Mouse (Mus musculus) heart, embryonic 14.5 days (tissue): Measurements from ENCODE around the gene Sp110. TPM values are rescaled to one million over a fixed set of nuclear protein-coding genes. Genes with fewer than 3 reads are reported as not detected.
"Not testable (repeated sequence)": the region's sequence is repeated elsewhere in the genome, so short reads cannot be mapped to it uniquely, and the experiment has no call there.

Experiments used
- ATAC-seq: fragments of 200-750 bp; cut with Nextera tagmentation; 2 replicates; pipeline ENCODE4 v1.8.0; 2017; ENCODE audit warnings: low read depth, moderate TSS enrichment; ENCODE audit not compliant: insufficient number of reproducible peaks, insufficient read depth, low FRiP score
- H3K27ac ChIP-seq, 2 experiments: fragments of 200-500 bp in 1 of 2; fragments of 300-500 bp in 1 of 2; sonication (generic) in 1 of 2; replicated peaks in 1 of 2; 2 replicates each; pipeline ENCODE4 v1.5.1; 2012 to 2014; ENCODE audit warnings: low read depth in 2 of 2, low read length in 2 of 2, control low read depth in 1 of 2, mild to moderate bottlenecking in 1 of 2, mixed read lengths in 1 of 2; ENCODE audit not compliant: control insufficient read depth in 1 of 2, insufficient read depth in 1 of 2
- H3K27me3 ChIP-seq: fragments of 300-500 bp; sonication (generic); 2 replicates; pipeline ENCODE4 v1.6.1; 2014; ENCODE audit warnings: mild to moderate bottlenecking, low read length, control low read depth; ENCODE audit not compliant: control insufficient read depth, insufficient read depth
- H3K36me3 ChIP-seq: fragments of 300-500 bp; sonication (generic); 2 replicates; pipeline ENCODE4 v1.6.1; 2014; ENCODE audit warnings: mild to moderate bottlenecking, control low read depth, low read length, mixed read lengths; ENCODE audit not compliant: control insufficient read depth, insufficient read depth
- H3K4me1 ChIP-seq, 2 experiments: fragments of 200-500 bp in 1 of 2; fragments of 300-500 bp in 1 of 2; sonication (generic) in 1 of 2; 2 replicates each; pipeline ENCODE4 v1.6.1; 2012 to 2014; ENCODE audit warnings: low read length in 2 of 2, control low read depth in 1 of 2, mixed read lengths in 1 of 2; ENCODE audit not compliant: control insufficient read depth in 2 of 2, insufficient read depth in 2 of 2
- H3K4me2 ChIP-seq: fragments of 300-500 bp; sonication (generic); 2 replicates; pipeline ENCODE4 v1.6.1; 2014; ENCODE audit warnings: mild to moderate bottlenecking, low read length
- H3K4me3 ChIP-seq, 2 experiments: fragments of 200-500 bp in 1 of 2; fragments of 300-500 bp in 1 of 2; sonication (generic) in 1 of 2; 2 replicates each; pipeline ENCODE4 v1.5.1; 2012 to 2014; ENCODE audit warnings: low read length in 2 of 2, mild to moderate bottlenecking in 2 of 2, control low read depth in 1 of 2, low read depth in 1 of 2, moderate library complexity in 1 of 2; ENCODE audit not compliant: control insufficient read depth in 1 of 2, insufficient read depth in 1 of 2
- H3K9ac ChIP-seq: fragments of 300-500 bp; sonication (generic); 2 replicates; pipeline ENCODE4 v1.6.1; 2014; ENCODE audit warnings: mild to moderate bottlenecking, low read length
- H3K9me3 ChIP-seq: fragments of 300-500 bp; sonication (generic); 2 replicates; pipeline ENCODE4 v1.6.1; 2016; ENCODE audit warnings: low read length, control low read depth; ENCODE audit not compliant: control insufficient read depth
- WGBS: fragments of 180-500 bp; shearing (Covaris S2); extraction: QIAGEN DNeasy Blood & Tissue Kit; methylation state at CpG from one replicate; pipeline ENCODE4 v1.1.7; 2014; 5-methylcytosine and 5-hydroxymethylcytosine counted together
- polyA plus RNA-seq: library from polyadenylated mRNA; unstranded; fragments of >200 nt; fragmentation: Nextera tagmentation; extraction: Ambion mirVana; gene quantifications from 2 replicates; pipeline ENCODE4 v1.2.1, GENCODE M21; 2014

Sp110 gene
- polyA plus RNA-seq, 1 experiment from 2014 or later = 2.1 TPM

DNA sequence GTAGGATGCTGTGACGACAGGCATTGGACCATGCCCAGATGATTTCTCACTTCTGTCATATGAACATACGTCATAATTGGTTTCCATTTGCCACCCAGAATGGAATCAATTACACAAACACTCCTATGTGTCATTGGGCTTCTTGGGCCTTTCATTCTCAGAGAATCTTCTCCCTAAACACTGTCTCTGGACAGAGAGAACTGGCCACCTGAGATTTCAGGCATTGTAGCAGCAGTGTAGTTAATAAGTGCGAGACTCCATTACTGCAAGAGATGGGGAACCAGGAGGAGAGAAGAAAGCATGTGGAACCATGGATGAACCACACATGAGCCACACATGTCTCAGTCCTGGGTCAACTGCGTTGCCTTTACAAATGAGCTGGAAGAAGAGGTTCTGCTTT lies 9.7 kb upstream of the Sp110 start:
- not testable (repeated sequence) for H3K27me3 ChIP-seq, H3K4me2 ChIP-seq, H3K27ac ChIP-seq, H3K36me3 ChIP-seq, H3K4me1 ChIP-seq, H3K4me3 ChIP-seq, H3K9me3 ChIP-seq, ATAC-seq, H3K9ac ChIP-seq
- WGBS = 78% methylated on average over 3 of the region's 4 CpGs

DNA sequence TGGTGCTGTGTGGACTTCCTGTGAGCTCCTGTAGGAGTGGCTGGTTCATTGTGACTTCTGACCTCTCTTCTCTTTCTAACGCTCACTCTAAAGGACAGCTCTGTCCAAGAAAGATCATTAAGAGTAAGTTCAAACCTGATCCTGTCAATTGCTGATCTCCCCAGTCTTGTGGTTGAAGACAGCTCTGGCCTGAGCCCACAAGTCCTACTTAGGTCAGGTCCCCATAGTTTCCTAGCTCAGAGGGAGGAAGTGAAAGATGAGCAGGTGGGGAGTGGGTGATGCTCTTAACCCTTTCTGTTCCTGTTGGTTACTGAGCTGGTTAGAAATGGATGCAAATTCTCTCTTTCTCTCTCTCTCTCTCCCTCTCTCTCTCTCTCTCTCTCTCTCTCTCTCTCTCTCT lies 5.7 kb upstream of the Sp110 start:
- H3K9me3 ChIP-seq, H3K4me2 ChIP-seq, H3K4me1 ChIP-seq, H3K27ac ChIP-seq, H3K36me3 ChIP-seq, H3K9ac ChIP-seq, ATAC-seq, H3K4me3 ChIP-seq, H3K27me3 ChIP-seq: not testable (repeated sequence)
- WGBS = no CpG with 5 or more reads among the region's 1 CpGs

DNA sequence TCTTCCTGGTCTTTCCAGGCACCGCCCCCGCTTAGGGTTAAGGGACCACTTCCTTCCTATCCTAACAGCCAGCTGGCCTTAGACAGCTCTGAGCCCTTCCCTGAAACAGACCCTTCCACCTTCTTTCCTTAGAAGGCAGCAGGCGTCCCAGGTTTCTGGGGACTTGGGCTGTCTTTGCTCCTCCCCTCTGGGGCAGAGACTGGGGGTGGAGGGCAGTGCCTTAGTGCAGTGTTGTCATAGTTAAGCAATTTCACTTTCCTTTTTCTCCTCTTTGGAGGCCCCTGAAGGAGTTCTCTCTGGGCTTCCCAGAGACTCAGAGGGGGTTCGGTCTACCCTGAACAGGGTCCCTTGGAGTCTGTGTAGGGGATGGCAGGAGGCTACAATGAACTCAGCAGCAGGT lies 2.2 kb upstream of the Sp110 start:
- H3K4me2 ChIP-seq = 0 out of 2 replicates have a peak overlapping the region, but pooled peaks have one; percentile 31
- 56% methylated on average over 4 of the region's 4 CpGs for WGBS
- H3K27ac ChIP-seq, H3K9ac ChIP-seq, H3K4me1 ChIP-seq, H3K9me3 ChIP-seq, ATAC-seq, H3K4me3 ChIP-seq, H3K36me3 ChIP-seq, H3K27me3 ChIP-seq: not testable (repeated sequence)

DNA sequence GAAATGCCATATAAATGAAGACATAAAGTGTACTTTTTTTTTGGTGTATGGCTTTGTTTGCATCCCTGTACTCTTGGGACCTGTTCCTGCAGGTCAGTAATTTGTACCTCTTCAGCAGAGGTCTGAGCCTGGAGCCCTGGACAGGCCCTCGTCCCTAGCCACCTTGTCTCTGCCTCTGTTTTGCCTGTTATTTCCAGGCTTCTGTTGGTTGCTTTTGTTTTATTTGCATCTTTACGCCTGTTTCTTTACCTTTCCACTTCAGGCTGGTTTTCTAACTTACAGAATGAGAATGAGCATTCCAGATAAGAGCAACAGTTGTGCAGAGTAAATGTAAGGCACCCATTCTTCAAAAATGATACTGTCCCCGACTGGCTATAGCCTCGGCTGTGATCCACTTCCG lies 1.5 kb upstream of the Sp110 start, which contains the start of gene Sp140:
TSS of gene Sp140 (plus strand) at position 301 of the 400 bp plus-strand sequence.
- WGBS = no CpG with 5 or more reads among the region's 5 CpGs
- 0 out of 2 replicates have a peak within 1 kb of the TSS, but pooled peaks have one; percentile 31 for H3K4me2 ChIP-seq
- not testable (repeated sequence) for H3K36me3 ChIP-seq, H3K27ac ChIP-seq, H3K9me3 ChIP-seq, H3K9ac ChIP-seq, H3K4me3 ChIP-seq, H3K27me3 ChIP-seq, H3K4me1 ChIP-seq, ATAC-seq

DNA sequence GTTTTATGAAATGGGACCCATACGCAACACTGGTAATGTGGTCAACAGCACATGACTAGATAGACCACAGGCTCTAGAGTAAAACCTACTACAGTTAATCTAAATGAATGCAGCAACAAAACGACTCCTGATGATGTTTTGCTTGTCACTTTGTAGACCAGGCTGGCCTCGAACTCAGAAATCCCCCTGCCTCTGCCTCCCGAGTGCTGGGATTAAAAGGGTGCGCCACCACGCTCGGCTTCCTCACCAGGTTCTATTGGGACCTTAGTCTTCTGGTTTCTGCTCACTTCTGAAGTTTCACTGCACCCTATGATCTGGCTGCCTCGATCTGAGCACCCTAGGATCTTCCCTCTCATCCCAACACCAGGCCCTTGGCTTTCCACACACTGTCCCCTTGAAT lies 6.1 kb downstream of the Sp110 start:
- H3K9me3 ChIP-seq, H3K27ac ChIP-seq, H3K4me3 ChIP-seq, H3K4me1 ChIP-seq, H3K4me2 ChIP-seq, ATAC-seq, H3K27me3 ChIP-seq, H3K36me3 ChIP-seq, H3K9ac ChIP-seq: not testable (repeated sequence)
- WGBS = 80% methylated on average over 8 of the region's 8 CpGs

DNA sequence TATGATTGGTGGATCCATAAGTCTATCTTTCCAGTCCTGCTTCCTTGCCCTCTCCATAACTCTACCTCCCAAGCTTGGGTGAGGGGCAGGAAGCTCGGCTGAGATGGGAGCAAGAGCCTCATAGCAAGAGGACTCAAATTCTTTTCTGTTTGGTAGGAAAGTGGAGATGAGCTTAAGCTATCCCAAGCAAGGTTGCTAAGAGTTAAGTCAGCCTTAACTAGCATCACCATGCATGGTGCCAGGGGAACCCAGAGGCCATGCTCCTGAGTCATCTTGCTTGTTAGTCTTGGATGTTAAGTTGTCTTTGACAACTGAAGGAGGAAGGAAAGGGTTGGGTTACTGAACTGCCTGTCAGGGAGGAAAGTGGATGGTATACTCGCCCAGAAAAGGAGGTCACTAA lies 9.9 kb downstream of the Sp110 start:
- WGBS = 50% methylated on average over 1 of the region's 2 CpGs
- not testable (repeated sequence) for ATAC-seq, H3K27me3 ChIP-seq

DNA sequence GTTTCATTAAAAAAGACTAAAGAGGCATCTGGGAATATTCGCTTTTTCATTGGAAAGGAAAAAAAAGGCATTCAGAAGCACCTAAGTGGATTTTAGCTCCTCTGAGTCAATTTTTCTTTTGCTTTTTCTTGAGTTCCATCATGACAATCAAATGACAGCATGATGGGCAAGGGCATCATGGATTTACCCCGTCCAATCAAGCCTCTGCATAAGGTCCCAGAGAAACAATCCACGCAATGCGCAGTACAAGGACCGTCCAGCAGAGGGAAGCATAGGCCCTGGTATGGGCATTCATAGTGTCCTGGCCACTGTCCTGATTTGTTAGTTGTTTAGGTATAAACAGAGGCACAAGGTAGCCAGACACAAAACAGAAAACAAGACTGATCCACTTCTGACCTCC lies 17.1 kb downstream of the Sp110 start:
- H3K27me3 ChIP-seq, H3K4me1 ChIP-seq, H3K36me3 ChIP-seq, H3K27ac ChIP-seq, H3K4me3 ChIP-seq, H3K9ac ChIP-seq, H3K4me2 ChIP-seq, H3K9me3 ChIP-seq, ATAC-seq: not testable (repeated sequence)
- 22% methylated on average over 5 of the region's 5 CpGs for WGBS

More for the DNA sequence above, 9.9 kb downstream of the Sp110 start:
- H3K36me3 ChIP-seq, H3K9ac ChIP-seq, H3K9me3 ChIP-seq, H3K4me2 ChIP-seq, H3K4me1 ChIP-seq, H3K4me3 ChIP-seq, H3K27ac ChIP-seq: not testable (repeated sequence)

DNA sequence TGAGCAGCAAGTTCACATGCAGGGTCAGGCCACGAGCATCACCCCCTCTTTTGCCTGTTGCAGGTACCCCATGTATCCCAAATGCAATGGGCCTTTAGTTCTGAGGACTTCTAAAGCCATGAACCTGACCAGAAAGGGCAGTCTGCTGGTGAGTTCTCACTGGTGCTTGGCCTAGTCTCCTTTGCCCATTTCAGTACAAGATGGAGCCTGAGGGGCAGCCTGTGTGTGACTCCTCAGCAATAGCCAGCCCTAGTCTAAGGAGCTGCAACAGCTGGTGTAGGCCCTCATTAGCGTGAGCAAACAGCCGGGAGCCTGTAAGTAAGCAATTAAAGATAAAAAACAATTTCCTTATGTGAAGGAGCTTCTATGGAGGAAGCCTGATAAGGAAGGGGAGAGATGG lies 18.0 kb downstream of the Sp110 start:
- H3K27me3 ChIP-seq, ATAC-seq: not testable (repeated sequence)
- WGBS = 64% methylated on average over 3 of the region's 3 CpGs

More for the DNA sequence above, 18.0 kb downstream of the Sp110 start:
- H3K36me3 ChIP-seq, H3K4me1 ChIP-seq, H3K9ac ChIP-seq, H3K4me2 ChIP-seq, H3K9me3 ChIP-seq, H3K4me3 ChIP-seq, H3K27ac ChIP-seq: not testable (repeated sequence)
